Mouse (Mus musculus): Measurements from ENCODE around the gene Otud7b. TPM values are rescaled to one million over a fixed set of nuclear protein-coding genes. Genes with fewer than 3 reads are reported as not detected.

The Otud7b gene
- polyA plus RNA-seq, 1 experiment from 2014 or later: 12.1 TPM

DNA sequence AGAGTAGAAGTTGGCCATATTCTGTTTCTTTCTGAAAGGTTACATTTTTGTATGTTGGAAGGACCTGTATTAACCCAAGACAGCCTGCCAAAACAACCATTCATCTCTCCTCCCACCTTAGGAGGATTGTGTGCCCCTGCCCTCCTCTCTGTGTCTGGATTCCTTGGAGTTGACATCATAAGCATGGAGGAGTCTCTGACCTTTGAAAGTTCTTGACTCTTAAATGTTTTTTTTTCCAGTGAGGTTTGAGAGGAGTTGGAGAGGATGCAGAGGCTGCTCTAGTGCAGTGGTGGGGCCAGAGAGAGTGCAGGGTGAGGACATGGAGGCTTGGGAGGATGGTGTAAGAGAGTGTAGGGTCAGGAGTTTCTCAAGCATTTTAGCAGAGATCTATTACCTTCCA is 23.8 kb downstream of the Otud7b start:
- no peak overlapping the region for H3K4me2 ChIP-seq (ENCODE audit: low read depth, low read length)
- no peak overlapping the region for H3K9ac ChIP-seq (replicated peaks; ENCODE audit: low read length)
- ATAC-seq (replicated peaks; ENCODE audit: insufficient number of reproducible peaks, low FRiP score, low TSS enrichment, low read depth) (no peak), DNase-seq (ENCODE audit: low spot score) (no peak)
- no peaks in the 10 kb centered on the region for H3K9me3 ChIP-seq (replicated peaks; ENCODE audit: control insufficient read depth, low read length)
- no peaks in the 10 kb centered on the region for H3K36me3 ChIP-seq (replicated peaks; ENCODE audit: control insufficient read depth, insufficient read depth, low read depth, low read length)
- H3K27ac ChIP-seq (replicated peaks; ENCODE audit: low read depth, low read length): no peak overlapping the region
- no peak overlapping the region for H3K4me3 ChIP-seq (ENCODE audit: low read depth, low read length)
- H3K27me3 ChIP-seq (ENCODE audit: control insufficient read depth, insufficient read depth, low read length): no peaks in the 10 kb centered on the region
- no peaks in the 10 kb centered on the region for H3K4me1 ChIP-seq (ENCODE audit: control insufficient read depth, insufficient read depth, low read length)

- no peaks in the 10 kb centered on the region for H3K27me3 ChIP-seq (ENCODE audit: control insufficient read depth, insufficient read depth, low read length)
- H3K36me3 ChIP-seq (replicated peaks; ENCODE audit: control insufficient read depth, insufficient read depth, low read depth, low read length): no peaks in the 10 kb centered on the region
Measured at GRCm38 (mm10) chr3:96132478-96132877, 28.2 kb downstream of the Otud7b start.

DNA sequence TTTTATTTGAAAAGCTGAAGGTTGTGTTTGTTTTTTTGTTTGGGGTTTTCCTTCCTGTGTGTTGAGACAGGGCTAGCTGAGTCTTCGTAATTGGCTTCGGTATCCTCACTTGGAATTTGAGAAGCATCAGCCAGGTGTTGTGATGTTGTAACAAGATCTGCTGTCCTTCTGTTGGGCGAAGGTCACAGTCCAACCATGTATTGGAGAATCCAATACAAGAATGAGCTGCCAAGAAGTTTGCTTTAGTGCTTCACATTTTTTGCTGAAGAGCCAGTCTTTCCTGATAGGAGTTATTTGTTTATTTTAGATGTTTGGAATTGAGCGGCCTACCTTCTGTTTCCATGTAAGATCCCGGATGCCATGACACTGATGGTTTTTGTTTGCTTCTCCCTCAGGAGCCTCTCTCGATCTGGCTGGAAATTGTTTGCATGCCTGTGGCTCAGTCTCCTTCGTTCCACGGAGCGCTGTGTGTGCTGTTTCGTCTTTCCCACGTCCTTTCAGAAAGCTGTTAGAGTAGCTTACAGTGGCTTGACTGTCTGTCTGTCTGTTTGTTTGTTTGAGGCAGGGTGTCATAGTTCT is 29.1 kb downstream of the Otud7b start:
- no peaks in the 10 kb centered on the region for H3K9me3 ChIP-seq (replicated peaks; ENCODE audit: control insufficient read depth, low read length)
- no peaks in the 10 kb centered on the region for H3K36me3 ChIP-seq (replicated peaks; ENCODE audit: control insufficient read depth, insufficient read depth, low read depth, low read length)
- WGBS: 56% methylated on average over 11 of the region's 11 CpGs
- no peak for DNase-seq (ENCODE audit: low spot score)
- ATAC-seq (replicated peaks; ENCODE audit: insufficient number of reproducible peaks, low FRiP score, low TSS enrichment, low read depth): no peak
- H3K4me1 ChIP-seq (ENCODE audit: control insufficient read depth, insufficient read depth, low read length): no peaks in the 10 kb centered on the region
- no peaks in the 10 kb centered on the region for H3K27me3 ChIP-seq (ENCODE audit: control insufficient read depth, insufficient read depth, low read length)
- H3K9ac ChIP-seq (replicated peaks; ENCODE audit: low read length): no peak overlapping the region
- H3K27ac ChIP-seq (replicated peaks; ENCODE audit: low read depth, low read length): no peak overlapping the region
- no peak overlapping the region for H3K4me2 ChIP-seq (ENCODE audit: low read depth, low read length)
- H3K4me3 ChIP-seq (ENCODE audit: low read depth, low read length): no peak overlapping the region

More at GRCm38 (mm10) chr3:96132478-96132877, 28.2 kb downstream of the Otud7b start:
- 80% methylated on average over 3 of the region's 3 CpGs for WGBS
- ATAC-seq (replicated peaks; ENCODE audit: insufficient number of reproducible peaks, low FRiP score, low TSS enrichment, low read depth) (no peak), DNase-seq (ENCODE audit: low spot score) (no peak)
- Histone ChIP-seq H3K27ac (replicated peaks; ENCODE audit: low read depth, low read length) (no peak overlapping the region), H3K4me2 (ENCODE audit: low read depth, low read length) (no peak overlapping the region), H3K4me1 (ENCODE audit: control insufficient read depth, insufficient read depth, low read length) (no peaks in the 10 kb centered on the region), H3K9me3 (replicated peaks; ENCODE audit: control insufficient read depth, low read length) (no peaks in the 10 kb centered on the region), H3K9ac (replicated peaks; ENCODE audit: low read length) (no peak overlapping the region), H3K4me3 (ENCODE audit: low read depth, low read length) (no peak overlapping the region)

DNA sequence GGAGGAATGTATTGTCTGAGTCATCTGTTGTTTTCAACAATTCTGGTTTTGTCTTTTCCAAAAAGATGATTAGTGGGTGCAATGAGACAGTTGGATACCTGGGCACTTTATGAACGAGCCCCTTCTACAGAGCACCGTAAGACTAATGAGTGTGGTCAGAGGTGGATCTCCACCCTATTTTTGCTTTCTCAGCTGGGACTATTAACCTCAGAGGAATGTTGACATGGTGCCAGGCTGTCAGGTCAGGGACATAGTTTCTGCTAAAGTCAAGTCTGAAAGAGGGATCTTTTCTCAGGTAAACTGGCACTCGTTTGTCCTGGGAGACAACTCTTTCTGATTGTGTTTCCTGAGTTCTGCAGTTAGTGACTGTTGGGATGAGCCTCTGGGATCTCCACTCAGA is 30.7 kb downstream of the Otud7b start:
- H3K27ac ChIP-seq (replicated peaks; ENCODE audit: low read depth, low read length): no peak overlapping the region
- no peak overlapping the region for H3K9ac ChIP-seq (replicated peaks; ENCODE audit: low read length)
- H3K36me3 ChIP-seq (replicated peaks; ENCODE audit: control insufficient read depth, insufficient read depth, low read depth, low read length): no peaks in the 10 kb centered on the region
- 78% methylated on average over 3 of the region's 3 CpGs for WGBS
- H3K4me3 ChIP-seq (ENCODE audit: low read depth, low read length): no peak overlapping the region
- no peaks in the 10 kb centered on the region for H3K27me3 ChIP-seq (ENCODE audit: control insufficient read depth, insufficient read depth, low read length)
- no peak overlapping the region for H3K4me2 ChIP-seq (ENCODE audit: low read depth, low read length)
- no peaks in the 10 kb centered on the region for H3K9me3 ChIP-seq (replicated peaks; ENCODE audit: control insufficient read depth, low read length)
- no peaks in the 10 kb centered on the region for H3K4me1 ChIP-seq (ENCODE audit: control insufficient read depth, insufficient read depth, low read length)
- DNase-seq (ENCODE audit: low spot score): no peak
- no peak for ATAC-seq (replicated peaks; ENCODE audit: insufficient number of reproducible peaks, low FRiP score, low TSS enrichment, low read depth)

DNA sequence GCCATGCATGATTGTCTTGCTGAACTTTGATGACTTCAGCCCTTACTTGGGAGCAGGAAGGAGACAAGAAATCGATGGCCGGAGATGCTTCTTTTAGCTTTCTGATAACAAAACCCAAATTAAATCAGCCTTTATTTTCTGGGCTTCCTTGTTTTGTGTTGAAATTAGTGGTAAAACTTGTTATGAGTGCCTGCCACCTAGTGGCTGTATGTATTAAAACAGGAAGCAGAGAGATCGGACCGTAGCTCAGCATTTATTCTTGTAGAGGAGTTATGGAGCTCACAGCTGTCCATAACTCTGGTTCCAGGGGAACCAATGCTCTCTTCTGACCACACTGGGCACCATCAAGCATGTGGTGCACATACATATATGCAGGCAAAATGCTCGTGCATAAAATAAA is 43.6 kb downstream of the Otud7b start:
- no peaks in the 10 kb centered on the region for H3K4me1 ChIP-seq (ENCODE audit: control insufficient read depth, insufficient read depth, low read length)
- H3K4me2 ChIP-seq (ENCODE audit: low read depth, low read length): no peak overlapping the region
- ATAC-seq (replicated peaks; ENCODE audit: insufficient number of reproducible peaks, low FRiP score, low TSS enrichment, low read depth): no peak
- H3K4me3 ChIP-seq (ENCODE audit: low read depth, low read length): no peak overlapping the region
- H3K27ac ChIP-seq (replicated peaks; ENCODE audit: low read depth, low read length): no peak overlapping the region
- no peak overlapping the region for H3K9ac ChIP-seq (replicated peaks; ENCODE audit: low read length)
- H3K36me3 ChIP-seq (replicated peaks; ENCODE audit: control insufficient read depth, insufficient read depth, low read depth, low read length): no peaks in the 10 kb centered on the region; the same call in 1 of the 2 replicates
- WGBS: 22% methylated on average over 5 of the region's 5 CpGs
- peak; percentile 77 for DNase-seq (ENCODE audit: low spot score)
- H3K27me3 ChIP-seq (ENCODE audit: control insufficient read depth, insufficient read depth, low read length): no peaks in the 10 kb centered on the region
- no peaks in the 10 kb centered on the region for H3K9me3 ChIP-seq (replicated peaks; ENCODE audit: control insufficient read depth, low read length)

DNA sequence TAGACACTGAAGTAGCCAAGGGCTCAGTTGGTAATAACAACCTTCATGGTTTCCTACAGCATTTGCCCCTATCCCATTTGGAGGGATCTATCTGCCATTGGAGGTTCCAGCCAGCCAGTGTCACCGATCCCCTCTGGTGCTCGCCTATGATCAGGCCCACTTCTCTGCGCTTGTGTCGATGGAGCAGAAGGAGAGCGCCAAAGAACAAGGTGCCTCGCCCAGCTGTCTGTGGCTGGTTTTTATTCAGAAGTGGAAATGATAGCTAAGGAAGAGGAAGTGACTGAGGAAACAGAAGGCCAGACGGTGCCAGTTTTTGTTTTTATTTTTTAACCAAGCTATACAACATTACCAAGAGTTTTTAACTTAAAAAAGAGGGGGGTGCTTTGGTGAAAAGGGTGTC is 47.5 kb downstream of the Otud7b start:
- Histone ChIP-seq H3K4me2 (ENCODE audit: low read depth, low read length) (no peak overlapping the region), H3K36me3 (replicated peaks; ENCODE audit: control insufficient read depth, insufficient read depth, low read depth, low read length) (peaks cover 5% of the 10 kb centered on the region), H3K9ac (replicated peaks; ENCODE audit: low read length) (no peak overlapping the region), H3K27me3 (ENCODE audit: control insufficient read depth, insufficient read depth, low read length) (no peaks in the 10 kb centered on the region), H3K4me1 (ENCODE audit: control insufficient read depth, insufficient read depth, low read length) (no peaks in the 10 kb centered on the region), H3K9me3 (replicated peaks; ENCODE audit: control insufficient read depth, low read length) (no peaks in the 10 kb centered on the region), H3K27ac (replicated peaks; ENCODE audit: low read depth, low read length) (no peak overlapping the region), H3K4me3 (ENCODE audit: low read depth, low read length) (no peak overlapping the region)
- no peak for DNase-seq (ENCODE audit: low spot score)
- no peak for ATAC-seq (replicated peaks; ENCODE audit: insufficient number of reproducible peaks, low FRiP score, low TSS enrichment, low read depth)
- 93% methylated on average over 7 of the region's 7 CpGs for WGBS

- DNase-seq (ENCODE audit: low spot score) (no peak), ATAC-seq (replicated peaks; ENCODE audit: insufficient number of reproducible peaks, low FRiP score, low TSS enrichment, low read depth) (no peak)
- 95% methylated on average over 5 of the region's 5 CpGs for WGBS
- Histone ChIP-seq H3K27me3 (ENCODE audit: control insufficient read depth, insufficient read depth, low read length) (no peaks in the 10 kb centered on the region), H3K9ac (replicated peaks; ENCODE audit: low read length) (no peak overlapping the region), H3K27ac (replicated peaks; ENCODE audit: low read depth, low read length) (no peak overlapping the region), H3K4me3 (ENCODE audit: low read depth, low read length) (no peak overlapping the region), H3K9me3 (replicated peaks; ENCODE audit: control insufficient read depth, low read length) (no peaks in the 10 kb centered on the region), H3K4me1 (ENCODE audit: control insufficient read depth, insufficient read depth, low read length) (no peaks in the 10 kb centered on the region), H3K36me3 (replicated peaks; ENCODE audit: control insufficient read depth, insufficient read depth, low read depth, low read length) (peaks cover 5% of the 10 kb centered on the region), H3K4me2 (ENCODE audit: low read depth, low read length) (no peak overlapping the region)
Measured at GRCm38 (mm10) chr3:96152611-96153010, 48.3 kb downstream of the Otud7b start.

DNA sequence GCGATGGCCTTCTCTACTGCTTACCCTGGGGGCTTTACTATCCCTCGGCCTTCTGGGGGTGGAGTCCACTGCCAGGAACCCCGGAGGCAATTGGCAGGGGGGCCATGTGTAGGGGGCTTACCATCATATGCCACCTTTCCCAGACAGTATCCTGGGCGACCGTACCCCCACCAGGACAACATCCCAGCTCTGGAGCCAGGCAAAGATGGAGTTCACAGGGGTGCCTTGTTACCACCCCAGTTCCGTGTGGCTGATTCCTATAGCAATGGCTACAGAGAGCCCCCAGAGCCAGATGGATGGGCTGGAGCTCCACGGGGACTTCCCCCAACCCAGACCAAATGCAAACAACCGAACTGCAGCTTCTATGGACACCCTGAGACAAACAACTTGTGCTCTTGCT is 51.2 kb downstream of the Otud7b start:
- ATAC-seq (replicated peaks; ENCODE audit: insufficient number of reproducible peaks, low FRiP score, low TSS enrichment, low read depth) (no peak), DNase-seq (ENCODE audit: low spot score) (no peak)
- H3K4me2 ChIP-seq (ENCODE audit: low read depth, low read length): no peak overlapping the region
- no peak overlapping the region for H3K27ac ChIP-seq (replicated peaks; ENCODE audit: low read depth, low read length)
- no peaks in the 10 kb centered on the region for H3K27me3 ChIP-seq (ENCODE audit: control insufficient read depth, insufficient read depth, low read length)
- H3K9ac ChIP-seq (replicated peaks; ENCODE audit: low read length): no peak overlapping the region
- H3K36me3 ChIP-seq (replicated peaks; ENCODE audit: control insufficient read depth, insufficient read depth, low read depth, low read length): peaks cover 5% of the 10 kb centered on the region
- H3K4me3 ChIP-seq (ENCODE audit: low read depth, low read length): no peak overlapping the region
- WGBS: 79% methylated on average over 8 of the region's 8 CpGs
- peaks cover 1% of the 10 kb centered on the region; the same call in 1 of the 2 replicates for H3K4me1 ChIP-seq (ENCODE audit: control insufficient read depth, insufficient read depth, low read length)
- H3K9me3 ChIP-seq (replicated peaks; ENCODE audit: control insufficient read depth, low read length): no peaks in the 10 kb centered on the region
